Mouse (Mus musculus) intestine, embryonic 14.5 days (tissue): ENCODE measurements around the gene Urm1. TPM values are rescaled to one million over a fixed set of nuclear protein-coding genes. Genes with fewer than 3 reads are reported as not detected.

ENCODE experiments used
- ATAC-seq: fragments of 200-750 bp; cut with Nextera tagmentation; replicated peaks from 2 replicates; pipeline ENCODE4 v1.8.0; 2017; ENCODE audit warnings: low read depth, moderate number of reproducible peaks, moderate TSS enrichment, moderate library complexity; ENCODE audit not compliant: low FRiP score, low TSS enrichment
- DNase-seq: peaks from one replicate; pipeline ENCODE4 v3.0.0-alpha.2; 2018; ENCODE audit warnings: low spot score
- H3K27ac ChIP-seq: fragments of 300-500 bp; sonication (generic); 2 replicates; pipeline ENCODE4 v1.5.1; 2014; ENCODE audit warnings: low read depth, mild to moderate bottlenecking, control low read depth
- H3K27me3 ChIP-seq: fragments of 300-500 bp; sonication (generic); replicated peaks from 2 replicates; pipeline ENCODE4 v1.6.1; 2014; ENCODE audit warnings: low read length, control low read depth; ENCODE audit not compliant: control insufficient read depth, insufficient read depth
- H3K36me3 ChIP-seq: fragments of 300-500 bp; sonication (generic); 2 replicates; pipeline ENCODE4 v1.6.1; 2014; ENCODE audit warnings: low read length, control low read depth; ENCODE audit not compliant: control insufficient read depth, insufficient read depth
- H3K4me1 ChIP-seq: fragments of 300-500 bp; sonication (generic); replicated peaks from 2 replicates; pipeline ENCODE4 v1.6.1; 2014; ENCODE audit warnings: low read length, control low read depth, mixed read lengths; ENCODE audit not compliant: control insufficient read depth, insufficient read depth
- H3K4me2 ChIP-seq: fragments of 300-500 bp; sonication (generic); 2 replicates; pipeline ENCODE4 v1.6.1; 2014; ENCODE audit warnings: low read length
- H3K4me3 ChIP-seq: fragments of 300-500 bp; sonication (generic); 2 replicates; pipeline ENCODE4 v1.5.1; 2014; ENCODE audit warnings: low read depth, low read length, control low read depth, mixed read lengths
- H3K9ac ChIP-seq: fragments of 300-500 bp; sonication (generic); 2 replicates; pipeline ENCODE4 v1.6.1; 2014; ENCODE audit warnings: mild to moderate bottlenecking, low read length
- H3K9me3 ChIP-seq: fragments of 300-500 bp; sonication (generic); 2 replicates; pipeline ENCODE4 v1.6.1; 2016; ENCODE audit warnings: low read length, control low read depth; ENCODE audit not compliant: control insufficient read depth
- WGBS: fragments of 180-500 bp; shearing (Covaris S2); extraction: QIAGEN DNeasy Blood & Tissue Kit; methylation state at CpG from one replicate; pipeline ENCODE4 v1.1.7; 2014; 5-methylcytosine and 5-hydroxymethylcytosine counted together
- polyA plus RNA-seq: library from polyadenylated mRNA; unstranded; fragments of >200 nt; fragmentation: Nextera tagmentation; extraction: Ambion mirVana; gene quantifications from 2 replicates; pipeline ENCODE4 v1.2.1, GENCODE M21; 2014

Urm1 gene
- polyA plus RNA-seq, 1 experiment from 2014 or later = 26.9 TPM

- peaks cover 52% of the 10 kb centered on the region for H3K36me3 ChIP-seq
- peak; percentile 92 for DNase-seq
- ATAC-seq = peak; percentile 88
Measured at GRCm38 (mm10) chr2:29787937-29788681, 31.8 kb upstream of the Urm1 start, which contains the start of gene Trub2. Gene Trub2 (minus strand): TSS chr2:29788502.

DNA sequence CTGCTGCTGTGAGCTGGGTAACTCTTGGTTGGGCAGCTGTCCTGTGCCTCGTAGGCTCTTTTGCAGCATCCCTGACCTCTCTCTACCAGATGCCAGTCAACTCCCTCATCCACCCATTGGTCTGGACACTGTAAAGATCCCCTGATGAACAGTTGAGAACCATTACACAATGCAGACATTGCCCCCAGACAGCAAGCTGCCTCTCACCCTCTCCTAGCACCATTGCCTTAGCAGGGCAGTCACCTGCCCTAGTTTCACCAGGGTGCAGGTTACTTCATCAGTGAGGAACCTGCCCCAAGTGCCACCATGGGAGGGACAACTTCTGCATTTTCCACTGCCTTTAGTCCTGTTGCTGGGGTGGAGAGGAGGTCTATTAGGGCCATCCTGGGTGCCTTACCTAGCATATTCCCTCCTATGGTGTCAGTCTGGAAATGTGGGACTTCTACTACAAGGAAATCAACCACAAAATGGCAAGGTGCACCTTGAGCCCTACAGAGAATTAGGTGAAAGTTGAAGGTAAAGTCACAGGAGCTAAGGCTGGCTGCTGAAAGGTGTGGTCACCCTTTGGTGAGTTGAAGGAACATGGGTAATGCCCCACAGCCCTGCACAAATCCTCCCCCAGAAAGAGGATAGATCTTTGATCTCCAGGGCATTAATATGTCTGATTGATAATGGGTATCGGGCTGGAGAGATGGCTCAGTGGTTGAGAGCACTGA lies 26.9 kb upstream of the Urm1 start:
- H3K27me3 ChIP-seq = no peaks in the 10 kb centered on the region
- no peak overlapping the region for H3K4me2 ChIP-seq
- H3K36me3 ChIP-seq = peaks cover 32% of the 10 kb centered on the region
- H3K4me3 ChIP-seq = no peak overlapping the region
- no peak overlapping the region for H3K9ac ChIP-seq
- peaks cover 9% of the 10 kb centered on the region for H3K4me1 ChIP-seq
- ATAC-seq (no peak), DNase-seq (no peak)
- 92% methylated on average over 2 of the region's 2 CpGs for WGBS
- no peaks in the 10 kb centered on the region for H3K9me3 ChIP-seq
- no peak overlapping the region for H3K27ac ChIP-seq

More at GRCm38 (mm10) chr2:29787937-29788681, 31.8 kb upstream of the Urm1 start, which contains the start of gene Trub2:
- H3K9ac ChIP-seq = peak within 1 kb of the TSS; percentile 61
- peaks cover 16% of the 10 kb centered on the region for H3K4me1 ChIP-seq
- H3K4me3 ChIP-seq = peak within 1 kb of the TSS; percentile 90
- H3K4me2 ChIP-seq = peak within 1 kb of the TSS; percentile 94
- WGBS = under 1% methylated on average over 45 of the region's 45 CpGs
- no peaks in the 10 kb centered on the region for H3K9me3 ChIP-seq
- peak within 1 kb of the TSS; percentile 69 for H3K27ac ChIP-seq
- no peaks in the 10 kb centered on the region for H3K27me3 ChIP-seq

GRCm38 (mm10) chr2:29802075-29802826 lies 17.6 kb upstream of the Urm1 start, which contains the start of gene Slc27a4:
Gene Slc27a4 (plus strand): TSS chr2:29802634.
- H3K27ac ChIP-seq = peak within 1 kb of the TSS; percentile 77; the same call in 1 of the 2 replicates
- H3K4me2 ChIP-seq = peak within 1 kb of the TSS; percentile 84

DNA sequence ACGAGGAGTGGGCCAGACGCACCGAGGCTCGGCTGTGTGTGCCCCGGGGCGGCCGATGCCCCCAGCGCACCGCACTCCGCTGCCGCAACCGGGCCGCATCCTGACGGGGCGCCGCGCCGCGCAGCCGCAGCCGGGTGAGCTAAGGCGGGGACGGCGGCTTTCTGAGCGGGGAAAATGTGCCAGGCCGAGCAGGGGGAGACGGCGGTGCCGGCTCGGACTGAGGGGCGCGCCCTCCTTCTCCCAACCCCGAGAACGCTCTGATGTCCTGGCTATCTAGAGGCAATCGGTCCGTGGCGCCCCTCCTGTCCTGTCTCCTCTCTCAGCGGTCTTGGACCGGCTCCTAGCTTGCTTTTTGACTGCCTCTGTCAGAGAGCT lies 17.1 kb upstream of the Urm1 start:
- H3K27ac ChIP-seq = peak overlapping the region; percentile 77; the same call in 1 of the 2 replicates
- H3K4me3 ChIP-seq = peak overlapping the region; percentile 85
- H3K4me1 ChIP-seq = peaks cover 7% of the 10 kb centered on the region
- H3K9me3 ChIP-seq = no peaks in the 10 kb centered on the region
- peak overlapping the region; percentile 84 for H3K4me2 ChIP-seq
- no peaks in the 10 kb centered on the region for H3K27me3 ChIP-seq
- DNase-seq (no peak), ATAC-seq (no peak; the same call in 1 of the 2 replicates)
- peaks cover 34% of the 10 kb centered on the region for H3K36me3 ChIP-seq
- H3K9ac ChIP-seq = peak overlapping the region; percentile 86
- WGBS = under 1% methylated on average over 39 of the region's 39 CpGs

More at GRCm38 (mm10) chr2:29802075-29802826, 17.6 kb upstream of the Urm1 start, which contains the start of gene Slc27a4:
- peaks cover 7% of the 10 kb centered on the region for H3K4me1 ChIP-seq
- H3K36me3 ChIP-seq = peaks cover 31% of the 10 kb centered on the region
- H3K9ac ChIP-seq = peak within 1 kb of the TSS; percentile 86
- DNase-seq = peak; percentile 95
- no peaks in the 10 kb centered on the region for H3K27me3 ChIP-seq
- no peaks in the 10 kb centered on the region for H3K9me3 ChIP-seq
- 5% methylated on average over 28 of the region's 28 CpGs for WGBS
- peak within 1 kb of the TSS; percentile 85 for H3K4me3 ChIP-seq
- peak; percentile 98 for ATAC-seq

GRCm38 (mm10) chr2:29803400-29803831 lies 16.5 kb upstream of the Urm1 start:
- Histone ChIP-seq H3K27ac (no peak overlapping the region), H3K9me3 (no peaks in the 10 kb centered on the region), H3K36me3 (peaks cover 38% of the 10 kb centered on the region), H3K4me2 (peak overlapping the region; percentile 84), H3K9ac (peak overlapping the region; percentile 86), H3K27me3 (no peaks in the 10 kb centered on the region), H3K4me1 (peaks cover 7% of the 10 kb centered on the region), H3K4me3 (peak overlapping the region; percentile 85)
- no peak for ATAC-seq
- WGBS = 20% methylated on average over 6 of the region's 6 CpGs
- DNase-seq = peak; percentile 63

DNA sequence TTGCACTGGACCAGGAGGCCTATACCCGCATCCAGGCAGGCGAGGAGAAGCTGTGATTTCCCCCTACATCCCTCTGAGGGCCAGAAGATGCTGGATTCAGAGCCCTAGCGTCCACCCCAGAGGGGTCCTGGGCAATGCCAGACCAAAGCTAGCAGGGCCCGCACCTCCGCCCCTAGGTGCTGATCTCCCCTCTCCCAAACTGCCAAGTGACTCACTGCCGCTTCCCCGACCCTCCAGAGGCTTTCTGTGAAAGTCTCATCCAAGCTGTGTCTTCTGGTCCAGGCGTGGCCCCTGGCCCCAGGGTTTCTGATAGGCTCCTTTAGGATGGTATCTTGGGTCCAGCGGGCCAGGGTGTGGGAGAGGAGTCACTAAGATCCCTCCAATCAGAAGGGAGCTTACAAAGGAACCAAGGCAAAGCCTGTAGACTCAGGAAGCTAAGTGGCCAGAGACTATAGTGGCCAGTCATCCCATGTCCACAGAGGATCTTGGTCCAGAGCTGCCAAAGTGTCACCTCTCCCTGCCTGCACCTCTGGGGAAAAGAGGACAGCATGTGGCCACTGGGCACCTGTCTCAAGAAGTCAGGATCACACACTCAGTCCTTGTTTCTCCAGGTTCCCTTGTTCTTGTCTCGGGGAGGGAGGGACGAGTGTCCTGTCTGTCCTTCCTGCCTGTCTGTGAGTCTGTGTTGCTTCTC lies 4.0 kb upstream of the Urm1 start:
- Histone ChIP-seq H3K9ac (no peak overlapping the region), H3K4me3 (no peak overlapping the region), H3K4me2 (no peak overlapping the region), H3K27ac (no peak overlapping the region), H3K4me1 (peaks cover 16% of the 10 kb centered on the region), H3K36me3 (peaks cover 58% of the 10 kb centered on the region), H3K9me3 (no peaks in the 10 kb centered on the region), H3K27me3 (no peaks in the 10 kb centered on the region)
- DNase-seq (no peak), ATAC-seq (no peak)
- WGBS = 84% methylated on average over 11 of the region's 11 CpGs

- peak overlapping the region; percentile 11; the same call in 1 of the 2 replicates for H3K4me2 ChIP-seq
- H3K9ac ChIP-seq = no peak overlapping the region
- DNase-seq (peak; percentile 97), ATAC-seq (peak; percentile 42)
- no peak overlapping the region for H3K4me3 ChIP-seq
- peak overlapping the region; percentile 22; the same call in 1 of the 2 replicates for H3K27ac ChIP-seq
- H3K36me3 ChIP-seq = peaks cover 41% of the 10 kb centered on the region
- H3K27me3 ChIP-seq = no peaks in the 10 kb centered on the region
- H3K9me3 ChIP-seq = no peaks in the 10 kb centered on the region
- 34% methylated on average over 8 of the region's 8 CpGs for WGBS
- peaks cover 18% of the 10 kb centered on the region for H3K4me1 ChIP-seq
Measured at GRCm38 (mm10) chr2:29817426-29818232, 2.2 kb upstream of the Urm1 start.
